Mouse (Mus musculus): ENCODE measurements around the gene Shisa6. TPM values are rescaled to one million over a fixed set of nuclear protein-coding genes. Genes with fewer than 3 reads are reported as not detected.
A peak's percentile ranks its signal among the peaks of the same experiment; 100 is the strongest.

The Shisa6 gene
- polyA plus RNA-seq, 1 experiment from 2014 or later: 0.70 TPM

DNA sequence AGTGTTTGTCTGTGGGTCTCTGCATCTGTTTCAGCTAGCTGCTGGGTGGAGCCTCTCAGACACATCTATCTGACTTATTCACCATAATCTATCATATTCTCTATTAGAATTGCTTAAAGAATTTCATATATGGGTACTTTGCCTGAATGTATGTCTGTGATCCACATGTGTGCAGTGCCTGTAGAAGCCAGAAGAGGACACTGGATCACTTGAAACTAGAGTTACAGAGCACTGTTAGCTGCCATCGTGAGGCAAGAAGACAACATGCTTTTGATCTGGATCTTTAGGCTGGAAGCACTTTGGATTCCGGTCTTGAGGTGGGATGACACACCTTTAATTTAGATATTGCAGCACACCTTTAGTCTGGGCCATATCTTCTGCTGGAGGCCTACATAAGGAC lies 289.2 kb downstream of the Shisa6 start:
- Histone ChIP-seq H3K4me3 (ENCODE audit: low read depth, low read length) (no peak overlapping the region), H3K4me2 (ENCODE audit: low read depth) (no peak overlapping the region), H3K27me3 (ENCODE audit: control insufficient read depth, insufficient read depth, low read length) (no peaks in the 10 kb centered on the region), H3K9ac (ENCODE audit: low read length) (no peak overlapping the region), H3K27ac (ENCODE audit: low read depth, low read length) (no peak overlapping the region), H3K36me3 (ENCODE audit: control insufficient read depth, insufficient read depth, low read length) (no peaks in the 10 kb centered on the region), H3K9me3 (ENCODE audit: control insufficient read depth, low read length) (no peaks in the 10 kb centered on the region), H3K4me1 (ENCODE audit: control insufficient read depth, insufficient read depth, low read length) (no peaks in the 10 kb centered on the region)
- 70% methylated on average over 2 of the region's 2 CpGs for WGBS
- DNase-seq (ENCODE audit: low spot score): no peak
- no peak for ATAC-seq (ENCODE audit: insufficient read depth, low FRiP score, low TSS enrichment)

DNA sequence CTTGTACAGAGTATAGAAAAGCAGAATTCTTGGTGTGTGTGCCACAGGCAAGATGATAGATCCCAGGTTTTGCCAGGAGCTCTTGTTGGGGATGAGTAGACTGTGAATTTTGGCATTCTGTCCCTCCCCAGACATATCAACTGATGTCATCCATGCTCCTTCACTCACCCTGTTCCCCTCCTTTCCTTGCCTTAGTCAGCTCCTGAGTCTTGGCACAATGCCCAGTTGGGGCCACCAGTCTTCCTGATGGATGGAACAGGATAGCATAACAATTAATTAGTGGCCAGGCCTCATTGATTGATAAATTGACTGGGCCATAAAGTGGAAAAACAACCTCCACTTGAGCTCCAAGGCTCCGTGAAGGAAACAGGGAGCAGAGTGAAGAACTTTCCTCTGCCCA lies 292.9 kb downstream of the Shisa6 start:
- H3K27ac ChIP-seq (ENCODE audit: low read depth, low read length): no peak overlapping the region
- no peaks in the 10 kb centered on the region for H3K9me3 ChIP-seq (ENCODE audit: control insufficient read depth, low read length)
- H3K27me3 ChIP-seq (ENCODE audit: control insufficient read depth, insufficient read depth, low read length): no peaks in the 10 kb centered on the region
- no peaks in the 10 kb centered on the region for H3K4me1 ChIP-seq (ENCODE audit: control insufficient read depth, insufficient read depth, low read length)
- no peak overlapping the region for H3K9ac ChIP-seq (ENCODE audit: low read length)
- ATAC-seq (ENCODE audit: insufficient read depth, low FRiP score, low TSS enrichment) (no peak), DNase-seq (ENCODE audit: low spot score) (no peak)
- H3K4me3 ChIP-seq (ENCODE audit: low read depth, low read length): no peak overlapping the region
- WGBS: 43% methylated on average over 1 of the region's 1 CpGs
- H3K36me3 ChIP-seq (ENCODE audit: control insufficient read depth, insufficient read depth, low read length): no peaks in the 10 kb centered on the region
- H3K4me2 ChIP-seq (ENCODE audit: low read depth): no peak overlapping the region

- Histone ChIP-seq H3K27ac (ENCODE audit: low read depth, low read length) (no peak overlapping the region), H3K36me3 (ENCODE audit: control insufficient read depth, insufficient read depth, low read length) (no peaks in the 10 kb centered on the region), H3K27me3 (ENCODE audit: control insufficient read depth, insufficient read depth, low read length) (no peaks in the 10 kb centered on the region), H3K9me3 (ENCODE audit: control insufficient read depth, low read length) (no peaks in the 10 kb centered on the region), H3K4me1 (ENCODE audit: control insufficient read depth, insufficient read depth, low read length) (no peaks in the 10 kb centered on the region), H3K4me3 (ENCODE audit: low read depth, low read length) (no peak overlapping the region), H3K4me2 (ENCODE audit: low read depth) (no peak overlapping the region), H3K9ac (ENCODE audit: low read length) (no peak overlapping the region)
- DNase-seq (ENCODE audit: low spot score) (no peak), ATAC-seq (ENCODE audit: insufficient read depth, low FRiP score, low TSS enrichment) (no peak)
- 96% methylated on average over 1 of the region's 1 CpGs for WGBS
Observed at GRCm38 (mm10) chr11:66222133-66222532, 303.6 kb downstream of the Shisa6 start.

DNA sequence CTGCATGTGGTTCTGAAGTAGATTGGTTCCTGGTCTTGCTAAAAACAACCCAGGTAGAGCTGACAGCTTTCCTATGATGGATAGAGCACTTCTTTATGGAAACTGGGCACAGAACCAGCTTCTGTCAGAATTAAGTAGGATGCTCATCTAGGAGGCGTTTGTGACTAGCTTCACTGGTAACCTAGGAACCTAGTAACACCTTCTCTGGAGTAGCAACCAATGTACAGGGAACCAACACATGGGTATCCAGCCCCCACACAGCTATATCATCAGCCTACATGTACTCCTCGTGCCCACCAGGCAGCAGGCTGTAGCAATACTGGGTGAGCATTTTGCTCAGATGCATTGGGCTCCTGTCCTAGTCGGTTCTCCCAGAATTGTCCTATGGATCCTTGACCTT lies 307.3 kb downstream of the Shisa6 start:
- Histone ChIP-seq H3K9me3 (ENCODE audit: control insufficient read depth, low read length) (no peaks in the 10 kb centered on the region), H3K27me3 (ENCODE audit: control insufficient read depth, insufficient read depth, low read length) (no peaks in the 10 kb centered on the region), H3K36me3 (ENCODE audit: control insufficient read depth, insufficient read depth, low read length) (no peaks in the 10 kb centered on the region), H3K9ac (ENCODE audit: low read length) (no peak overlapping the region), H3K27ac (ENCODE audit: low read depth, low read length) (no peak overlapping the region), H3K4me2 (ENCODE audit: low read depth) (no peak overlapping the region), H3K4me3 (ENCODE audit: low read depth, low read length) (no peak overlapping the region), H3K4me1 (ENCODE audit: control insufficient read depth, insufficient read depth, low read length) (no peaks in the 10 kb centered on the region)
- ATAC-seq (ENCODE audit: insufficient read depth, low FRiP score, low TSS enrichment) (no peak), DNase-seq (ENCODE audit: low spot score) (no peak)
- WGBS: 90% methylated on average over 3 of the region's 3 CpGs

- Histone ChIP-seq H3K9me3 (ENCODE audit: control insufficient read depth, low read length) (no peaks in the 10 kb centered on the region), H3K27me3 (ENCODE audit: control insufficient read depth, insufficient read depth, low read length) (no peaks in the 10 kb centered on the region), H3K36me3 (ENCODE audit: control insufficient read depth, insufficient read depth, low read length) (no peaks in the 10 kb centered on the region), H3K4me3 (ENCODE audit: low read depth, low read length) (no peak overlapping the region), H3K27ac (ENCODE audit: low read depth, low read length) (no peak overlapping the region), H3K9ac (ENCODE audit: low read length) (no peak overlapping the region), H3K4me1 (ENCODE audit: control insufficient read depth, insufficient read depth, low read length) (no peaks in the 10 kb centered on the region), H3K4me2 (ENCODE audit: low read depth) (no peak overlapping the region)
- DNase-seq (ENCODE audit: low spot score): no peak
- no peak for ATAC-seq (ENCODE audit: insufficient read depth, low FRiP score, low TSS enrichment)
- 90% methylated on average over 3 of the region's 3 CpGs for WGBS
Observed at GRCm38 (mm10) chr11:66188627-66189287, 337.0 kb downstream of the Shisa6 start.

DNA sequence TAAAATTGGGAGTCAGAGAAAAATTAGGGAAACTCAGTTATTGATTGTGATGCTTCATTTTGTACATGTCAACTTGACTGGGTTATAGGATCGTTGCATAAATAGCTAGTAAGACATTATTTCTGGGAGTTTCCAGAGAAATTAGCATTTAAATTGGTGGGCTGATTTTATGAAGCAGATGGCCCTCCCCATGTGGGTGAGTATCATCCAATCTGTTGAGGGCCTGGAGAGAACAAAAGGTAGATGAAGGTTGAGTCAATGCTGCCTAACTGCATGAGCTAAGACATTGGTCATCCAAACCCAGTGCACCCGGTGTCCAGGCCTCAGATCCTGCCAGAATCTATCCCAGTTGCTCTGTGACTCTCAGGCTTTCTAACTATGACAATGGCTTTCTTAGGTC lies 337.6 kb downstream of the Shisa6 start:
- Histone ChIP-seq H3K4me2 (ENCODE audit: low read depth) (no peak overlapping the region), H3K27ac (ENCODE audit: low read depth, low read length) (no peak overlapping the region), H3K9me3 (ENCODE audit: control insufficient read depth, low read length) (no peaks in the 10 kb centered on the region), H3K9ac (ENCODE audit: low read length) (no peak overlapping the region), H3K4me1 (ENCODE audit: control insufficient read depth, insufficient read depth, low read length) (no peaks in the 10 kb centered on the region), H3K27me3 (ENCODE audit: control insufficient read depth, insufficient read depth, low read length) (no peaks in the 10 kb centered on the region), H3K4me3 (ENCODE audit: low read depth, low read length) (no peak overlapping the region), H3K36me3 (ENCODE audit: control insufficient read depth, insufficient read depth, low read length) (no peaks in the 10 kb centered on the region)
- DNase-seq (ENCODE audit: low spot score) (no peak), ATAC-seq (ENCODE audit: insufficient read depth, low FRiP score, low TSS enrichment) (no peak)
- WGBS: 74% methylated on average over 2 of the region's 2 CpGs

- no peak overlapping the region for H3K27ac ChIP-seq (ENCODE audit: low read depth, low read length)
- no peak overlapping the region for H3K9ac ChIP-seq (ENCODE audit: low read length)
- no peaks in the 10 kb centered on the region for H3K27me3 ChIP-seq (ENCODE audit: control insufficient read depth, insufficient read depth, low read length)
- H3K4me3 ChIP-seq (ENCODE audit: low read depth, low read length): no peak overlapping the region
- no peak for DNase-seq (ENCODE audit: low spot score)
- no peak overlapping the region for H3K4me2 ChIP-seq (ENCODE audit: low read depth)
- no peak for ATAC-seq (ENCODE audit: insufficient read depth, low FRiP score, low TSS enrichment)
- WGBS: 84% methylated on average over 2 of the region's 2 CpGs
- no peaks in the 10 kb centered on the region for H3K9me3 ChIP-seq (ENCODE audit: control insufficient read depth, low read length)
- no peaks in the 10 kb centered on the region for H3K4me1 ChIP-seq (ENCODE audit: control insufficient read depth, insufficient read depth, low read length)
- H3K36me3 ChIP-seq (ENCODE audit: control insufficient read depth, insufficient read depth, low read length): no peaks in the 10 kb centered on the region
Observed at GRCm38 (mm10) chr11:66177781-66178180, 348.0 kb downstream of the Shisa6 start.

DNA sequence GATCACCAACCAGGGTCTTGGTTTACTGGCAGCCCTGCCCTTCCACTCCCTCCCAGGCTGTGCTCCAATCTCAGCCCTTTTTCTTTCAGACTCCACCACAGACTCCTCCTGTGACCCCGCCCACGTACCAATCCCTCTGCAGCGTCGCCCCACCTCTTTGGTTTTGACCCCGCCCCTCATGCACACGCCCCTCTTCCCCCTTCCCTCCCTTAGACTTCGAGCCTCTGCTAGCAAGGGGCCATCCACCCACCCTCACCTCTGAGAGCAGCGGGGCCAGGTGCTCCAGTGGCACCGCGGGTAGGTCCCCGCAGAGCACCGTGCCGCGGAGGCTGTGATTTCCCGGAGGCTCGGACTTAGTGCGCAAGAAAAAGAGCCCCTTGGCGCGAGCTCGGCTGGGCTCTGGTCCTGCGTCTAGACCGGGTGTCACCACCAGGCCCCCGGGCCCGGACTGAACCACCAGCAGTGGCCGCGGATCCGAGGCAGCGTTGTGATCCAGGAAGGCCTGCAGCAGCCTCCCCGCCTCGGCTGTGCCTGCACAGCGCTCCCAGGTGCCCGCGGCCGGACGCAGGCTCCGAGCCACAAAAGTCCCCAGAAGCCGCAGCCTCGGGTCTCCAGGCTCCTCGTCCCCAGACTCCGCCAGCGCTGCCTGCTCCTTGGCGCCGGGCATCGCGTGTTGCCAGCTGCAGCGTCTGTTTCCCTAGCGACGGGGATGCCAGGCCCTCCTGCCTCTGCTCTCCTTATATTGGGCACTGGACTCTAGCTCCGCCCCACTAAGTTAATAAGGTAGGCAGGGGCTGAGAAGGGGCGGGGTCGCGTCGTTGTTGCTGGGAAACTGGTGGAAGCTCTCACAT lies 357.7 kb downstream of the Shisa6 start, which contains the start of gene Dnah9:
Gene Dnah9 (minus strand): TSS at position 751 of the 851 bp plus-strand sequence.
- no peaks in the 10 kb centered on the region for H3K4me1 ChIP-seq (ENCODE audit: control insufficient read depth, insufficient read depth, low read length)
- peak within 1 kb of the TSS; percentile 99 for H3K4me2 ChIP-seq (ENCODE audit: low read depth)
- under 1% methylated on average over 51 of the region's 53 CpGs for WGBS
- peak within 1 kb of the TSS; percentile 59 for H3K4me3 ChIP-seq (ENCODE audit: low read depth, low read length)
- ATAC-seq (ENCODE audit: insufficient read depth, low FRiP score, low TSS enrichment) (peak; percentile 95), DNase-seq (ENCODE audit: low spot score) (peak; percentile 87)
- peak within 1 kb of the TSS; percentile 48 for H3K9ac ChIP-seq (ENCODE audit: low read length)
- peak within 1 kb of the TSS; percentile 39; the same call in 1 of the 2 replicates for H3K27ac ChIP-seq (ENCODE audit: low read depth, low read length)
- H3K27me3 ChIP-seq (ENCODE audit: control insufficient read depth, insufficient read depth, low read length): no peaks in the 10 kb centered on the region
- H3K36me3 ChIP-seq (ENCODE audit: control insufficient read depth, insufficient read depth, low read length): no peaks in the 10 kb centered on the region
- H3K9me3 ChIP-seq (ENCODE audit: control insufficient read depth, low read length): no peaks in the 10 kb centered on the region

GRCm38 (mm10) chr11:66164022-66164421 lies 361.7 kb downstream of the Shisa6 start:
- H3K9me3 ChIP-seq (ENCODE audit: control insufficient read depth, low read length): no peaks in the 10 kb centered on the region
- no peak overlapping the region for H3K4me2 ChIP-seq (ENCODE audit: low read depth)
- no peak overlapping the region for H3K27ac ChIP-seq (ENCODE audit: low read depth, low read length)
- H3K9ac ChIP-seq (ENCODE audit: low read length): no peak overlapping the region
- no peaks in the 10 kb centered on the region for H3K36me3 ChIP-seq (ENCODE audit: control insufficient read depth, insufficient read depth, low read length)
- H3K4me1 ChIP-seq (ENCODE audit: control insufficient read depth, insufficient read depth, low read length): no peaks in the 10 kb centered on the region
- DNase-seq (ENCODE audit: low spot score) (no peak), ATAC-seq (ENCODE audit: insufficient read depth, low FRiP score, low TSS enrichment) (no peak)
- WGBS: 80% methylated on average over 2 of the region's 2 CpGs
- no peak overlapping the region for H3K4me3 ChIP-seq (ENCODE audit: low read depth, low read length)
- H3K27me3 ChIP-seq (ENCODE audit: control insufficient read depth, insufficient read depth, low read length): no peaks in the 10 kb centered on the region
